Mouse (Mus musculus): Measurements from ENCODE around the gene Ddi1.
"Not testable (repeated sequence)": the region's sequence is repeated elsewhere in the genome, so short reads cannot be mapped to it uniquely, and the experiment has no call there.

The Ddi1 gene

DNA sequence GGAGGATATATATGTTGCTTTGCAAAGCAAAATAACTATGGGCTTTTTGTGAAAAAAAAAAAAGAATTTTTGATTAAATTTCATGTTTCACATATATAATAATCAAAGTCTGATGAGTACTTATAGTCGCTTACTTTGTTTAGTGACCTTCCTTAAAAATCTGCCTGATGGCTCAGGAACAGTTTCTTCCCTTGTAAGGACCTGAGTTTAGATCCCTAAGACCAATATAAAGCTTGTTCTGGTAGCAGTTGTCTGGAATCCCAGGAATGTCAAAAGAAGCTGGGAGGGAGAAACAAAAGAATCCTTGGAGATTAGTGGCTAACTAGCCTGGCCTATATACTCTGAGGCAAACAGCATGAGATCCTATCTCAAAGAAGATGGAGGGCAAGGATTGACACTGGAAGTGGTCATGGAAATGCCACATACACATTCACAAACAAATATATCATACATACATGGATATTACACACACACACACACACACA, at the start of gene Ddi1:
Gene Ddi1 (minus strand): TSS at position 51 of the 485 bp plus-strand sequence.
- DNase-seq (ENCODE audit: low read depth, low spot score): no peak

DNA sequence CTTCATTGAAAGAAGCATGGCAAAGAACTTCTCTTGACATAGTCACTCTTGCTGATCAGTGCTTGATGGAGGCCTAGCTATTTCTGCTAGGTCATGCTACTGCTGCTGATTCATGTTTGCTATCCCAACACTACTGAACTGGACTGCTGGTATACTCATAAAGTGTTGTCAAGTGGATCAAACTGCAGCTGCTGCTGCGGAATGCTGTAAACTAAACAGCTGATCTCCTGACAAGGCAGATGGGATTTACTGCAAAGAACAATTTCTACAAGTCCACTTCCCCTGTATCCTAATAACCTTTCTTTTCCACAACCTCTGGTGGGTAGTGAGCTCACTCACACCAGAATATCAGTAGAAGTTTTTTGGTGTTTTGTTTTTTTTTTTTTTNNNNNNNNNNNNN, 47.5 kb upstream of the Ddi1 start:
- no peak for DNase-seq (ENCODE audit: low read depth, low spot score)

DNA sequence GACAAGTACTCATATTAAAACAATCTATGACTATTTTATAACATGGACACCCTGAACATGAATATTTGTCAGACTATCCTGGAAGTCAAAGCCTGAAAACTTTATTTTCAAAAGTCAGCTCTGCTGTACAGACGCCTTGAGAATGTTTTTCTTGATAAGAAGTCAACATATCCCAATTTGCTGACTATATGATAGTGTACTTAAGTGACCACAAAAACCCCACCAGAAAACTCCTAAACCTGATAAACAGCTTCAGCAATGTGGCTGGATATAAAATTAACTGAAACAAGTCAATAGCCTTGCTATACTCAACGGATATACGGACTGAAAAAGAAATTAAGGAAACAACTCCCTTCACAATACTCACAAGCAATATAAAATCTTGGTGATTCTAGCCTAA, 36.2 kb upstream of the Ddi1 start:
- no peak for DNase-seq (ENCODE audit: low read depth, low spot score)

DNA sequence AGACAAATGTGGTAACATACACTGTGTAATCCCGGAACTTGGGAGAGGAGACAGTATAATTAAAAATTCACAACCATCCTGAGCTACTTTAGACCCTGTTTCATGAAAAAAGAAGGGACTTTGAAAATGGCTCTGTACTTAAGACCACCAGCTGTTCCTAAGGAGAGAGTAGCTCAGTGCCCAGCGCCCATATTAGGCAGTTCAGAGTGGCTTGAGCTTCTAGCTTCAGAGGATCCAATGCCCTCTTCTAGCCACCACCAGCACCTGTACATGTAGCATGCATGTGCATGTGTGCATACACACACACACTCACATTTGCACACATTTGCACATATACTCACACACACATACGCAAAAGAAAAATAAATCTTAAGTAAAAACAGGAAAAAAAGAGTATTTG, 34.9 kb upstream of the Ddi1 start:
- no peak for DNase-seq (ENCODE audit: low read depth, low spot score)

DNA sequence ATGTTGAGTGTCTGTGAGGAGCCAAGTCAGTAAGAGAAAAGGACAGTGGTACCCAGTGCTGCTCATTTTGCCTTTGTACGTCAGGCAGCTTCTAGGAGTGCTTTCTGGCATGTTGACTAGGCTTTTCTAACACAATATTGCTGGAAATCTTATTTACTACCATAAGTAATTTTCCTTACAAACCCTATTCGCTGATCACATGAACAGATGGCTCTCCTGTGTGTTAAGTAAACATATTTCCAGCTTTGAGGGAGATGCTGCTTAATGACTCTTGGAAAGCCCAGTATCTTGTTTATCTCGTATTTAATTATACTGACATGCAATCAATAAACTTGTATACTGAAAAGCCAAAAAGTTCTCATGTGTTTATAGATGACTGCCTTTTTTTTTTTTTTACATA, 32.4 kb upstream of the Ddi1 start:
- no peak for DNase-seq (ENCODE audit: low read depth, low spot score)

DNA sequence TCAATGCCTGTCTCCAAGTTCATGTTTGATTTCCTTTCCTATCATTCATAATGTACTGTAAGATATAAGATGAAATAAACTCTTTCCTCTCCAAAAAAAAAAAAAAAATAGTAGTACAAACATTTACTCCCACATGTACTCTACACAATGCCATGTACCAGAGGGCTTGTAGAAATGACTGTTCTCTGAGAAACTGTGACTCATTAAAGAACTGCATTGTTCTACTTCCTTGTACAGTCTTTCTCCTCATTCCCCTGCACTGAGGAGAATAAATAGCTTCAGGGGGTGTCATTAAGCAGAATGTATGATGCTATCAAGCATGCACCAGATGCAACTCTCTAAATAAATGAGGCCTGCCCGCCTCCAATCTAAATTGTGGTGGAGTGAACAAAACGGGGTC, 28.9 kb upstream of the Ddi1 start:
- DNase-seq (ENCODE audit: low read depth, low spot score): no peak

DNA sequence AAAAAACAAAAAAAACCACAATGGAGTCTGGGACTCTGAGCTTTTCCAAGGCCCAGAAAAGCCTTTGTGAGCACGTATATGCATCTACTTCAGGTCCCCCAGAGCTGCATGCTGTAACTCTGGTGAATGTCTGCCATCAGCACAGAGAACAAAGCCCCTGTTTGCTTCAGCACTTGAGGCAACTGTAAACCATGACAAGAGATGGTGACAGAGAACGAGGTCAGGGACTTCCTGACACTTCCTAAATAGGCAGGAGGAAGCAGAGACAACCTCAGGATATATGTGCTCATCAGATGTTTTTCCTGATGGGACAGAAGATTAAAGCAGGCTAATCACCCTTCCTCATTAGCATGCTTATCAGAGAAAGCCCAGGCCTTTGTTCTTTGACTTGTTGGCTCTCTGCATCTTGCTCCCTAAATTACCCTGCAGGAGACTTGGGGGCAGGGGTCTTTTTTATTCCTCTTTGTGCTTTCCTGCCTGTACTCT, 19.6 kb upstream of the Ddi1 start:
- DNase-seq (ENCODE audit: low read depth, low spot score): no peak

DNA sequence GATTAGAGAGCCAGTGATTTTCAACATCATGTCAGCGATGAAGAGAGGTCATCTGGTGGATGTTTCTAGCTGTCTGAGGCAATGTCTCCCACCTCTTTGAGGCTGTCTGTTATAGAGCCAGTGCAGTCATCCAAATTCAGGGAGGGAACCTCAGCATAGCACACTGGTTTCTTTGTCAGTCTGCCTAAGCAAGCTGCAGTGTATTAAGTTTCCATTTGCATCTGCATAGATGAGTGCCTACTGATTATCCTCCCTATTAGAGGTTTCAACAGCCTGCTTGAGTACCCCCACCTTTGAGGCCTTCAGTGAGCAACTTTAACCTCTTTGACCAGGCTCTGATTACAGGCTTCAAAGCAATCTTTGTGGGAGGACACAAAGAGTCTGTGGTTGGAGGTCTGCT, 17.1 kb upstream of the Ddi1 start:
- no peak for DNase-seq (ENCODE audit: low read depth, low spot score)

DNA sequence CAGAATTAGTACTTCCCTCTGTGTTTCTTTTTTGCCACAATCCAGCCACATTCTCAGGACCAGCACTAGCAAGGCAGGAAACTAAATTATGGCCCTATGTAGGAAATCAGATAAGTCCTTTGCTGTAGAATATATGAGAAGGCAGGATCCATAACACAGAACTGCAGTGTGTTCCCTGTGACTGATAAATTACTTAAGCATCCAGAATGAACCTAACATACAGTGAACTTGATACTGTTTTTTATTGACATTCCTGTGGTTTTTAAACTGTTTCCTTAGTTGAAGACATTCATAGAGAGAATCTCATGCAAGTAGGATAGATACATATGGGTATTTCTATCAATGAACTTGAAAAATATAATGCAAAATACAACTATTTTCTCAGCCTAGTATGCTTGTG, 7.9 kb upstream of the Ddi1 start:
- DNase-seq (ENCODE audit: low read depth, low spot score): no peak

DNA sequence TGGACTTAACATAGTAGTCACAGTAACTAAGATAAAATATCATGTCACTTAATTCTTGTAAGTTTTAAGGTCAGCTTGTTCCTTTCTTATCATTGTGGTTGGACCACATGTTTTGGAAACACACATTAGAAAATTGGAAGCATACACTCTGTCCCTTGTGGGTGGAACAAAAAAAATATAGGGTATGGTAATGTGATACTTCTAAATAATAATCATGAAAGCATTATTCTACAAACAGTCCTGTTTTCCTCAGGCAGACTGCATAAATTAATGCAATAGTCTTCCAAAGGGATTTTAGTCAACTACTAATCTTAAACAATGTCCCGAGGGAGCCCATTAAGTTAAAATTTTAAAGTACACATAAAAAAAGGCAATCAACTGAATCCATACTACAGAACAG, 6.7 kb upstream of the Ddi1 start:
- DNase-seq (ENCODE audit: low read depth, low spot score): no peak

DNA sequence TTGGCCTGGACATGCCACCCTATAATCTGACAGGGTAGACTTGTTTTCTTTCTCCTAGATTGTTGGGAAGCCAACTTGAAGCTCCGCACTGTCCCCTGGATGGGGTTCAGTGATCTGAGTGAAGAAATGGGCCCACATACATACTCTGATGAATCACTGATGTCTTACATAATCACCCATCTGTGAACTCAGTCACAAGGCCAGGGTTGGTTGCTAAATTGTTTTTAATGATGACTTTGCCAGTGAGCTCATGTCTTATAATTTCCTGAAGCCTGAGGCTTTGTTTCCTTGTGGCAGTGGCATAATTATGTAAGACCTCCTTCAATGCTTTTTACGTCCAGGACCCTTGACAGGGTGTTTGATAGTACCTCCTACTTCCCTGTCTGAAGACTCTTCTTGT, 4.8 kb downstream of the Ddi1 start:
- no peak for DNase-seq (ENCODE audit: low read depth, low spot score)

DNA sequence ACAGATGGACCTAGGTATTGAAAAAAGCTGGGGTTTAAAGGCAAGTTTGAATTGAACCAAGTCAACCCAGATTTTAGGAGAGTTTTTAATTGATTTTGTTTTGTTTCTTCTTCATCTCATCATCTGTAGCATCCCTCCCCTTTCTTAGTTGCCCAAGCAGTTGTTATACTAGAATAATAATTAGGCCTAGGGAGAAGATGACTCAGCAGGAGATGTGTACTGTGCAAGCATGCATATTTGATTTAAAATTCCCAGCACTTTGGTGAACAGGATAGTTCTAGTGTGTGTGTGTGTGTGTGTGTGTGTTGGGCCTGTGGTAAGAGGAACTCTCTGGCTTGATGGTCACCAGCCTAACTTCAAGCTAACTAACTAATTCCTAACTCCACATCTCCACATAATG, 12.6 kb downstream of the Ddi1 start:
- DNase-seq (ENCODE audit: low read depth, low spot score): no peak

DNA sequence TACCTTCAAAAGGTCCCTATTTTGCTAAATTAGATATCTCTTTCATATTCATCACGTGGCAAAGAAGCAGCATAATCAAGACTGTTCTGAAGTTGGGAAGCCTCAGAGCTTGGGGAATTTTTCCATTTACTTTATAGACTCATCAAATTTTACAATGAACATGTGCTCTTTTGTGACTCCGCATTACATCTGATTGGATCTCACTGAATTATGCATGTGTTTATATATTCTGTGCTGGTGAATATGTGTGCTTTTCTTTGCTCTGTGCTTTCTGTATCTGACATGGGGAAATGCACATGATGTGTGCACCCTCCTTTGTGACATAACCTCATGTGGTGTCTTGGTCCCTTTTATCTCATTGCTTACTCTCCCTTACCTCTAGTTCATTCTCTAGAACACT, 17.7 kb downstream of the Ddi1 start:
- DNase-seq (ENCODE audit: low read depth, low spot score): no peak

DNA sequence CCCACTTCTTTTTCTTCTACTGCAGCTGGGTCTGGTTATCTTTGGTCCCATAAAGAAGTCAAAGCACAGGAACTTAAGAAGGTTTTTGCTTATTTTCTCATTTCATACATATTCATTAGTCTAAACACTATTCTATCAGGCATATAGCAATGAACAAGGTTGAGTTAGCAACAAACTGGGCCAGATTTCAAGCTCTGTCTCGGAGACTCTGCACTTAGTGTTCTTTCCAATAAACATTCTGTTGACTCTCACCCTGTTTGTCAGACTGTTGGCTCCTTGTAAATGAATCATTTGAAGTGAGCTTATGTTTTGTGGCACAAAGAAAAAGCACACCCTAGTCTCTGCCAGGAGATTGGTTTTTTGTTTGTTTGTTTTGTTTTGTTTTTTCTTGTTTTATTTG, 19.3 kb downstream of the Ddi1 start:
- DNase-seq (ENCODE audit: low read depth, low spot score): no peak

DNA sequence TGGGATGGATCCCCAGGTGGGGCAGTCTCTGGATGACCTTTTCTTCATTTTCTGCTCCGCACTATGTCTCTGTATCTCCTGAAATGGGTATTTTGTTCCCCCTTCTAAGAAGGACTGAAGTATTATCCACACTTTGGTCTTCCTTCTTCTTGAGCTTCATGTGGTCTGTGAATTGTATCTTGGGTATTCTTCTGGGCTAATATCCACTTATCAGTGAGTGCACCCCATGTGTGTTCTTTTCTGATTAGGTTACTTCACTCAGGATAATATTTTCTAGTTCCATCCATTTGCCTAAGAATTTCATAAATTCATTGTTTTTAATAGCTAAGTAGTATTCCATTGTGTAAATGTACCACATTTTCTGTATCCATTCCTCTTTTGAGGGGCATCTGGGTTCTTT, 33.7 kb downstream of the Ddi1 start:
- not testable (repeated sequence) for DNase-seq (ENCODE audit: low read depth, low spot score)

DNA sequence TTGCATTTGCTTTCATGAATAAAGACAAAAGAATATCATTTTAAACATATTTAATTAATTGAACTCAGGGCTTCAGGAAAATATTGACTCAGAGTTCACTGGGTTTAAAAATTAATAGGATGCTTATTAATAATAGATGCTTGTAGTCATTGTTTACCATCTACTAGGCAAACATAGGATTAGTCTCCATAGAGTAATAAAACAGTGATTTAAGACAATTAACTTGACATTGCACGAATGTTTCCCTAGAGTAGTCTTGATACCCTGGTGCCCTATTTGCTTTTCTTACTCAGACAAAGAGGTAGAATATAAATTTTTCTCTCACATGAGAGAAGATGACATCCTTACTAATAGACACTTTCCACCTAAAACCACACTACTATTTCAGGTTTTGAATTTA, 52.1 kb downstream of the Ddi1 start:
- no peak for DNase-seq (ENCODE audit: low read depth, low spot score)

DNA sequence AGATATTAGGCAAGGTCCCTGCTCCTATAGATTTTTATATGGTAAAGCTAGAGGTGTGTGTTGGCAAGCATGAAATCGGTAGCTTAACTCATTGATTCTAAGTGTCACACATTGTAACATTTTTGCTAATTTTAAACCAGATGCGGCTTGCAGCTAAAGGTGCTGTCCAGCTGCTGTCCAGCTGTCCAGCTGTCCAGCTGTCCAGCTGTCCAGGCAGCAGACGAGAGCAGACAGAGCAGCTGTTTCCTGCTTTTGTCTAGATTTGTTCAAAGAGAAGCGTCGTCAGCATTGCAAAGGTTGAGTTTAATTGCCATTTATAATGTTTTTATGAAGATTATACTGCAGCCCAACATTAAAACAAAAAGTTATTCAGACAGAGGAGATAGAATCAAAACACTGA, 56.8 kb downstream of the Ddi1 start:
- DNase-seq (ENCODE audit: low read depth, low spot score): no peak

Data from WW6 (cell line).